ENCODE assay signal across 9 mouse cellular contexts in genomic region chr12:8889117-8889665, GRCm38 (mm10). TPM values are rescaled to one million over a fixed set of nuclear protein-coding genes. Genes with fewer than 3 reads are reported as not detected.
DNase-seq lines count a peak whose midpoint lies in the region; ATAC-seq and TF ChIP-seq lines count a peak whose summit lies in the region.
"Had no signal": no experiment of that assay in that cellular context is flagged by ENCODE, and none has a peak within 500 bp of the region (broad histone marks: within the 10 kb centered on the region; RNA-seq: fewer than 3 reads in every experiment).

No protein-coding gene starts in this region.

- no peak for TF ChIP-seq EP300 in heart, postnatal 0 days (IDR thresholded peaks at IDR 0.05; ENCODE audit: low read depth)

- H3K4me1 ChIP-seq in heart, embryonic 12.5 days (replicated peaks): peaks cover 28% of the 10 kb centered on the region
- H3K4me1 ChIP-seq in heart, postnatal 0 days (ENCODE audit: control insufficient read depth, insufficient read depth): peaks cover 11% of the 10 kb centered on the region; the same call in 1 of the 2 replicates

- TF ChIP-seq CTCF in heart, postnatal 0 days (IDR thresholded peaks at IDR 0.05; ENCODE audit: low read depth): peak; percentile 98

- WGBS in heart, embryonic 12.5 days: 20% methylated on average over 10 of the region's 10 CpGs
- WGBS in heart, postnatal 0 days: 16% methylated on average over 10 of the region's 10 CpGs

- H3K4me3 ChIP-seq in heart, embryonic 12.5 days: no peak overlapping the region
- H3K4me3 ChIP-seq in heart, postnatal 0 days (ENCODE audit: low read depth, low read length): no peak overlapping the region
- H3K4me3 ChIP-seq: lung, embryonic 15.5 days had no signal

- H3K9ac ChIP-seq in heart, embryonic 12.5 days: no peak overlapping the region
- H3K9ac ChIP-seq in heart, postnatal 0 days (replicated peaks; ENCODE audit: low read depth, low read length): no peak overlapping the region
- H3K9ac ChIP-seq: lung, embryonic 15.5 days had no signal

- no peaks in the 10 kb centered on the region for H3K9me3 ChIP-seq in heart, embryonic 12.5 days (replicated peaks)
- no peaks in the 10 kb centered on the region for H3K9me3 ChIP-seq in heart, postnatal 0 days (replicated peaks; ENCODE audit: control insufficient read depth, low read length)
- H3K9me3 ChIP-seq: lung, embryonic 15.5 days had no signal

- no peak overlapping the region for H3K4me2 ChIP-seq in heart, embryonic 12.5 days
- no peak overlapping the region for H3K4me2 ChIP-seq in heart, postnatal 0 days (ENCODE audit: low read depth, low read length)
- H3K4me2 ChIP-seq: lung, embryonic 15.5 days had no signal

- no peak for ATAC-seq in heart, embryonic 12.5 days (ENCODE audit: insufficient number of reproducible peaks, low FRiP score)
- ATAC-seq in heart, postnatal 0 days (ENCODE audit: insufficient read depth, low read depth): no peak
- ATAC-seq in megakaryocyte-erythroid progenitor cell, adult 5-6 weeks (replicated peaks; ENCODE audit: low FRiP score, low TSS enrichment, poor library complexity, severe bottlenecking): peak; percentile 90

- no peaks in the 10 kb centered on the region for H3K36me3 ChIP-seq in heart, embryonic 12.5 days
- H3K36me3 ChIP-seq in heart, postnatal 0 days (replicated peaks; ENCODE audit: control insufficient read depth, insufficient read depth, low read length): no peaks in the 10 kb centered on the region
- H3K36me3 ChIP-seq: lung, embryonic 15.5 days had no signal

- peak; percentile 94 for DNase-seq in heart, adult 11 months
- peak; percentile 68 for DNase-seq in adrenal gland, adult 2 months
- peak; percentile 79 for DNase-seq in embryo, embryonic 9.5 days (ENCODE audit: extremely low spot score)
- DNase-seq in heart, postnatal 0 days (ENCODE audit: low spot score): peak; percentile 81
- DNase-seq in layer of hippocampus, postnatal 10 days (ENCODE audit: low spot score in 2 of 2): peak; percentile 80
- DNase-seq in spleen, adult 18-20 months: peak; percentile 34 to 69

- H3K27me3 ChIP-seq in heart, embryonic 12.5 days (replicated peaks): no peaks in the 10 kb centered on the region
- H3K27me3 ChIP-seq in heart, postnatal 0 days (ENCODE audit: control insufficient read depth, insufficient read depth, low read length): no peaks in the 10 kb centered on the region
- H3K27me3 ChIP-seq: lung, embryonic 15.5 days had no signal

- H3K27ac ChIP-seq in heart, embryonic 12.5 days (ENCODE audit: poor library complexity, severe bottlenecking): no peak overlapping the region
- H3K27ac ChIP-seq in heart, postnatal 0 days (ENCODE audit: low read depth): no peak overlapping the region
- H3K27ac ChIP-seq: lung, embryonic 15.5 days had no signal

RNA-seq across cellular contexts. Expression of gene Laptm4a, which starts 32.3 kb away (rescaled TPM):
- polyA plus RNA-seq in heart, embryonic 12.5 days (2016; fragmentation: Nextera tagmentation; extraction: Ambion mirVana): 295 and 302 TPM in 2 replicates
- total RNA-seq in adrenal gland, adult 2 months (2021): 100 to 1,000 TPM; 500 to 622 TPM
- polyA plus RNA-seq in adrenal gland, adult 2 months (2012; rRNA removed): 243 and 281 TPM in 2 replicates
- total RNA-seq in heart, postnatal 0 days (2014; rRNA removed; ENCODE audit: low replicate concordance): 365 and 397 TPM in 2 replicates
- polyA plus RNA-seq in heart, postnatal 0 days (2015; fragmentation: Nextera tagmentation; extraction: Ambion mirVana): 356 and 358 TPM in 2 replicates
- total RNA-seq in layer of hippocampus, postnatal 10 days (2021): 100 to 1,000 TPM; 205 to 226 TPM
- total RNA-seq in megakaryocyte-erythroid progenitor cell, adult 5-6 weeks (2014; fragmentation: Nextera tagmentation): 50.3 and 55.2 TPM in 2 replicates
- total RNA-seq in megakaryocyte-erythroid progenitor cell, adult 5-6 weeks (2017): 104 and 135 TPM in 2 replicates

RNA-seq across cellular contexts. Expression of gene Matn3, which starts 58.5 kb away (rescaled TPM):
- 0.77 and 0.78 TPM in 2 replicates for polyA plus RNA-seq in heart, embryonic 12.5 days (2016; fragmentation: Nextera tagmentation; extraction: Ambion mirVana)
- total RNA-seq in adrenal gland, adult 2 months (2021): not detected
- polyA plus RNA-seq in adrenal gland, adult 2 months (2012; rRNA removed): not detected in 2 replicates
- total RNA-seq in heart, postnatal 0 days (2014; rRNA removed; ENCODE audit: low replicate concordance): 0.12 TPM in 1 of 2 replicates, not detected in the other
- polyA plus RNA-seq in heart, postnatal 0 days (2015; fragmentation: Nextera tagmentation; extraction: Ambion mirVana): 0.05 and 0.07 TPM in 2 replicates
- total RNA-seq in layer of hippocampus, postnatal 10 days (2021): under 1 TPM in 1 of 2 experiments, not detected in 1; 0.11 TPM
- not detected in 2 replicates for total RNA-seq in megakaryocyte-erythroid progenitor cell, adult 5-6 weeks (2014; fragmentation: Nextera tagmentation)
- total RNA-seq in megakaryocyte-erythroid progenitor cell, adult 5-6 weeks (2017): not detected in 2 replicates
